Mouse (Mus musculus): Measurements from ENCODE around the gene Zswim5. TPM values are rescaled to one million over a fixed set of nuclear protein-coding genes. Genes with fewer than 3 reads are reported as not detected.
A peak's percentile ranks its signal among the peaks of the same experiment; 100 is the strongest.

Gene Zswim5
- total RNA-seq, 2 experiments from 2014 or later = 16.8 to 19.2 TPM

- no peak for DNase-seq (ENCODE audit: low spot score in 2 of 2)
These were observed 34.0 kb downstream of the Zswim5 start for GRCm38 (mm10) chr4:116911202-116911601.

- no peak for DNase-seq (ENCODE audit: low spot score in 2 of 2)
These were observed 36.1 kb downstream of the Zswim5 start for GRCm38 (mm10) chr4:116913318-116913717.

GRCm38 (mm10) chr4:116928006-116928651 lies 51.0 kb downstream of the Zswim5 start:
- no peak for DNase-seq (ENCODE audit: low spot score in 2 of 2)

GRCm38 (mm10) chr4:116939585-116939984 lies 62.4 kb downstream of the Zswim5 start:
- DNase-seq (ENCODE audit: low spot score in 2 of 2) = no peak

GRCm38 (mm10) chr4:116942695-116943094 lies 65.5 kb downstream of the Zswim5 start:
- no peak for DNase-seq (ENCODE audit: low spot score in 2 of 2)

GRCm38 (mm10) chr4:116944055-116944454 lies 66.9 kb downstream of the Zswim5 start:
- DNase-seq (ENCODE audit: low spot score in 2 of 2) = peak in 1 of 2 experiments; percentile 17

- DNase-seq (ENCODE audit: low spot score in 2 of 2) = no peak
These were observed 74.5 kb downstream of the Zswim5 start for GRCm38 (mm10) chr4:116951642-116952041.

GRCm38 (mm10) chr4:116954951-116955350 lies 77.8 kb downstream of the Zswim5 start:
- DNase-seq (ENCODE audit: low spot score in 2 of 2) = no peak

GRCm38 (mm10) chr4:116976503-116976902 lies 99.3 kb downstream of the Zswim5 start:
- no peak for DNase-seq (ENCODE audit: low spot score in 2 of 2)

- DNase-seq (ENCODE audit: low spot score in 2 of 2) = no peak
These were observed 108.5 kb downstream of the Zswim5 start for GRCm38 (mm10) chr4:116985681-116986080.

- peak; percentile 73 to 86 for DNase-seq (ENCODE audit: low spot score in 2 of 2)
These were observed 109.4 kb downstream of the Zswim5 start for GRCm38 (mm10) chr4:116986400-116987121.

GRCm38 (mm10) chr4:116987122-116987456 lies 109.9 kb downstream of the Zswim5 start:
- no peak for DNase-seq (ENCODE audit: low spot score in 2 of 2)

- DNase-seq (ENCODE audit: low spot score in 2 of 2) = no peak
These were observed 112.6 kb downstream of the Zswim5 start for GRCm38 (mm10) chr4:116989731-116990130.

- peak; percentile 76 to 93 for DNase-seq (ENCODE audit: low spot score in 2 of 2)
These were observed 114.2 kb downstream of the Zswim5 start for GRCm38 (mm10) chr4:116991366-116991765.

GRCm38 (mm10) chr4:116993672-116994621 lies 116.8 kb downstream of the Zswim5 start, which contains the start of gene Urod:
Gene Urod, minus strand, starts transcription at chr4:116994413.
- peak; percentile 91 to 96 for DNase-seq (ENCODE audit: low spot score in 2 of 2)

- DNase-seq (ENCODE audit: low spot score in 2 of 2) = peak; percentile 19 to 68
These were observed 118.1 kb downstream of the Zswim5 start, which contains the start of gene Hectd3 for GRCm38 (mm10) chr4:116995131-116995797. Gene Hectd3, plus strand, starts transcription at chr4:116995317.

GRCm38 (mm10) chr4:116995798-116996135 lies 118.6 kb downstream of the Zswim5 start:
- DNase-seq (ENCODE audit: low spot score in 2 of 2) = no peak

GRCm38 (mm10) chr4:116999513-117000154 lies 122.5 kb downstream of the Zswim5 start:
- DNase-seq (ENCODE audit: low spot score in 2 of 2) = no peak

- DNase-seq (ENCODE audit: low spot score in 2 of 2) = no peak
These were observed 124.8 kb downstream of the Zswim5 start for GRCm38 (mm10) chr4:117001957-117002356.
